Mouse (Mus musculus): ENCODE measurements at regions not wholly inside any gene's neighbourhood (a gene's known extent, or its start where the extent isn't known, plus 50 kb on each side); places are given as distances from the start of the nearest gene placed in this dataset.

DNA sequence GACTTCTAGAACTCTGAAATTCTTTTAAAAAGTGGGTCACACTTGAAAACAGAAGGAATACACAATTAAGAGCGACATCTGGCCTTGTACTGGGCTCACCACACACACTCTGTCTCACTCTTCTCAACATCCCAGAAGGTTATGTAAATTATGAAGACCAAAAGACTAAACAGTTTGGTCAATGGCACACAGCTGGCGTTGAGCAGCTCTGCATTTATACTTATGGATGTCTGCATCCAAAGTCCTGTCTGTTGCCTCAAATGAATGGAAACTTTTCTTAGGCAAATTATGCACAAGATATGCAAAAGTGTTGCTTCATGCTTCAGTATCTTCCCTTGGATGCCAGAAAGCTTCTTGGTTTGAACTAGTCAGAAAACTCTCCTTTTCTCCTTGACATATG lies 323.5 kb downstream of the Ppp3ca start:
- no peak for DNase-seq (ENCODE audit: low spot score in 2 of 2)

- DNase-seq (ENCODE audit: low spot score in 2 of 2) = no peak
Observed at GRCm38 (mm10) chr3:136994361-136995083, 324.6 kb downstream of the Ppp3ca start.

GRCm38 (mm10) chr3:136995611-136996335 lies 325.8 kb downstream of the Ppp3ca start:
- DNase-seq (ENCODE audit: low spot score in 2 of 2) = no peak

- DNase-seq (ENCODE audit: low spot score in 2 of 2) = no peak
Observed at GRCm38 (mm10) chr3:136996381-136996895, 326.5 kb downstream of the Ppp3ca start.

DNA sequence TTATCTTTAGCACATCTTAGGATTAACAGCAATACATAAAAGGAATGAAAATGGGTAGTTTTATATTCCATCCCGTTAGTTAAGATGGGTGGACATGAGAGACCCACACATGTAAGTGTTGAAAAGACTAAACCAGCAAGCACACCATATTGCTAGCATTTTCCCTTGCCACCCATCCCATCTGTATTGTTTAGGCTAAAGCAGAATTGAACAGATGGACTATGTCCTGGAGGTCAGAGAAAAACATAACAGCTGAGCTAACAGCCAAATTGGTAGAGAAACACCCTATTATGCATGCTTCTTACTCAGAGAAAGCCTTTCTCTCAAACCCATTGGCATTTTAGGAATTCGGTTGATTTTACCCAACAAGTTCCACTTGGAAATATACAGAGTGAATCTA lies 329.3 kb upstream of the Emcn start:
- no peak for DNase-seq (ENCODE audit: low spot score in 2 of 2)

- no peak for DNase-seq (ENCODE audit: low spot score in 2 of 2)
Observed at GRCm38 (mm10) chr3:137014686-137015085, 326.2 kb upstream of the Emcn start.

GRCm38 (mm10) chr3:137015199-137015598 lies 325.7 kb upstream of the Emcn start:
- DNase-seq (ENCODE audit: low spot score in 2 of 2) = no peak

DNA sequence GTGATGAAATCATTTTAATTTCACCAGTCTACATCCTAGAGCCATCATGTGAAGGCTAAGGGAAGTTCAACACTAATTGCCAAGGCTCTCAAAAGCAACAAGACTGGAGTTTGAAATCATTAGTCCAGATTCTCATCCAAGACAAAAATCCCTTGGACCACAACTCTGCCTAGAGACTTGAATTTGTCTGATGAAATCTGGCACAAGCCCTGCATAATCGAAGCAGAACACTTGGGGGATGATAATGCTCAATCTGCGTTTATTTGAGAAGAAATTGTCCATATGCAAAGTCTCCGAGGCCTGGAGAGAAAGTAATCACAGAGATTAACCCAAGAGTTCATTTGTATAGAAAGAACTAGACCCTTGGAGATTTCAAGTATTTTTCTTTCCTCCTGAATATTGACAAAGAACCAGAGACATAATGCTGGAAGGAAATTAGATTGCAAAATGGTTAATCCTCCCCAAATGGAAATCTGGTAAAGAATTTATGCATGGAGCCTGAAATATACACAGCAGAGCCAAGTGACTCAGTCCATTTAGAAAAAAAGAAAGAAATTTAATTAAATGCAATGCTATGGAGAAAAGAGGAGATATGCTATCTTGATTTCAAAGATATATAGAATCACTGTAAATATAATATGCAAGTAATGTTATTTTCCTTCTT lies 320.8 kb upstream of the Emcn start:
- DNase-seq (ENCODE audit: low spot score in 2 of 2) = no peak

DNA sequence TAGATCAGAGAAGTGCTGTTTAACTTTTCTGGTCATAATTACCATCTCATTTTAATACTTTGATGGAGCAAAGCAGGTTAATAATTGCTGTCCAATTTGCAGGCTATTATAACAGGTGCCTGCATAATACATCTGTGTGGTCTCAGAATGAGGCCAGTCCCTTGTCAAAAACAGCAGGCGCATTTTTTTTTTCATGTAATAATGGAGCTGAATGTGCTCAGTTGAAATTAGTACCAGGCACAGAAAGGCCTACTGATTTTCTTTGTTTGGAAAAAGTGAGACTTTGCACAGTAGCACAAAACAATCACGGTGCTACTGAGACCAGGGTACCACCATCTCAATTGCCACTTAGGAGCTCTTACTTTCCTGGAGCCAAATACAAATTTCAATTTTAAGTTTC lies 311.3 kb upstream of the Emcn start:
- DNase-seq (ENCODE audit: low spot score in 2 of 2) = no peak

GRCm38 (mm10) chr3:137032802-137033201 lies 308.1 kb upstream of the Emcn start:
- DNase-seq (ENCODE audit: low spot score in 2 of 2) = no peak

GRCm38 (mm10) chr3:137039638-137040037 lies 301.2 kb upstream of the Emcn start:
- DNase-seq (ENCODE audit: low spot score in 2 of 2) = no peak

DNA sequence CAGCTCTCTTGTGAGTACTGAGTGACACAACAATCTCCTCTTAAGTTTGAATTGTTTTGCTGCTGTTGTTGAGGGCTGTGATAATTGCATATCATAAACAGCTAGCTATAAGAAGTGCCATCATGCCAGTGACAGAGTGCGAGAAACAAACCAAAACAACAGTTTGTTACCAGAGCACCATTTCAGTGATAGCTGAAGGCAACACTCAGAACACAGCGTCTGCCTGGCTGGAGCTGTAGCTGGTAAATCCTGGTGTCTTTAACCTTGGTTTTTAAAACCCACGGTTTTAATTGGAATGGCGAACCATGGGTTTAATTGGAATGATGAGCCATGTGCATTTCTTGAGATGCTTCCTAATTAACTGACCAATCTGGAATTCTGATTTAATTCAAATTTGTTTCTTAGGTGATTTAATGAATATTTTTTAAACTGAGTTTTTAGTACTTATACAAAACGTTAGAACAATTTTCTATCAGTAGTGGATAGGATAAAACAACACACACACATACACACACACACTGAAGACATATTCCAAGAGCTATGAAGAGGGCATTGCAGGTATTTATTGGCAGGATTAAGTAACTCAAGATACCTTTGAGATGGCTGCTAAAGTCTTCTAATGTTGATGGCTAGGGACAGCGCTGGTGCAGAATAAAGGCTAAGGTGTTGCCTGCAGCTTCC lies 284.2 kb upstream of the Emcn start:
- DNase-seq (ENCODE audit: low spot score in 2 of 2) = no peak

- no peak for DNase-seq (ENCODE audit: low spot score in 2 of 2)
Observed at GRCm38 (mm10) chr3:137057225-137057910, 283.5 kb upstream of the Emcn start.

DNA sequence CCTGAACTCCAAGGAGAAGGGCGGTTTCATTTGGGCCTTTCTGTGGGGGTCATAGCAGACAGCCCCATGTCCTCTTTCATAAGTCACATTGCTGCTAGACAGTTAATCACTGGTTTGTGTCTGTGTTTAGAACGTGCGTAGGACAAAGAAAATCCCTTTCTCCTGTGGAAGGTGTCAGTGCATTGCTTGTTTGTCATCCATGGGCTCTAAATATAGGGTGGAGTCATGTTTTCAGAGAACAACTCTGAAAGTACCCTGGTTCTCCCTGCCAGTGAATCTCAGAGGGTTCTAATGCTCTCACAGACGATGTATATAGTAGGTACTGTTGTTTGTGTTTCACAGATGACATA lies 283.0 kb upstream of the Emcn start:
- no peak for DNase-seq (ENCODE audit: low spot score in 2 of 2)

- no peak for DNase-seq (ENCODE audit: low spot score in 2 of 2)
Observed at GRCm38 (mm10) chr3:137062067-137062466, 278.8 kb upstream of the Emcn start.

- DNase-seq (ENCODE audit: low spot score in 2 of 2) = no peak
Observed at GRCm38 (mm10) chr3:137067336-137067735, 273.5 kb upstream of the Emcn start.

DNA sequence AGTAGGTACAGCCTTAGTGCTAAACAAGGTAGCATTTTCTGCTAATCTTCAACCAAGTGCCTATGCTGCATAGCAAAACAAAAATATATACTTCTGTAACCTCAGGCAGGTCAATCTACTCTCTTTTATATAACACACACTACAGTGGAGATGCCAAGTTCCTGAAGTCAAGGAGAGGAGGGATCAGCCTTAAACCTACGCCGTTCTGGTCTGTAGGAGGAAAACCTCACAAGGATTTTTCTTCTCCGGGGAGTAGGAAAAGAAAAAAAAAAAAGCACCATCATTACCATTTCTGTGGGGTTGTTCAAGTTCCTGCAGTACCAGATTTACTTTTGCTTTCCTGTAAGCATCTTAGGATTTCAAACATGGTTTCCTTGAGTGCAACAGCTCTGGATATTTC lies 271.5 kb upstream of the Emcn start:
- no peak for DNase-seq (ENCODE audit: low spot score in 2 of 2)

- no peak for DNase-seq (ENCODE audit: low spot score in 2 of 2)
Observed at GRCm38 (mm10) chr3:137077718-137078599, 262.9 kb upstream of the Emcn start.

- DNase-seq (ENCODE audit: low spot score in 2 of 2) = no peak
Observed at GRCm38 (mm10) chr3:137078600-137078975, 262.3 kb upstream of the Emcn start.

- DNase-seq (ENCODE audit: low spot score in 2 of 2) = no peak
Observed at GRCm38 (mm10) chr3:137086896-137087295, 254.0 kb upstream of the Emcn start.

All from spleen, postnatal 36 days (tissue).